In genomic region chr7:98574271-98574670, GRCm38 (mm10) we compare ENCODE assay signal across 18 mouse cellular contexts.
A peak's percentile ranks its signal among the peaks of the same experiment; 100 is the strongest.
DNase-seq lines count a peak whose midpoint lies in the region; ATAC-seq and TF ChIP-seq lines count a peak whose summit lies in the region.
"Had no signal": no experiment of that assay in that cellular context is flagged by ENCODE, and none has a peak within 500 bp of the region (broad histone marks: within the 10 kb centered on the region; RNA-seq: fewer than 3 reads in every experiment).

No protein-coding gene starts in this region.

- H3K79me2 ChIP-seq in liver, adult 2 months (ENCODE audit: control insufficient read depth, insufficient read depth, low read length): no peaks in the 10 kb centered on the region

- 83% methylated on average over 7 of the region's 7 CpGs for WGBS in heart, postnatal 0 days
- 86% methylated on average over 7 of the region's 7 CpGs for WGBS in liver, adult 2 months
- WGBS in liver, embryonic 11.5 days: 88% methylated on average over 7 of the region's 7 CpGs
- 91% methylated on average over 7 of the region's 7 CpGs for whole genome bisulfite sequencing in stomach, postnatal 0 days

- TF ChIP-seq CTCF in heart, postnatal 0 days (IDR thresholded peaks at IDR 0.05; ENCODE audit: low read depth): no peak
- TF ChIP-seq CTCF in liver, adult 2 months (IDR thresholded peaks at IDR 0.05; ENCODE audit: low read depth, low read length): no peak
- TF ChIP-seq CTCF in stomach, postnatal 0 days (IDR thresholded peaks at IDR 0.05; ENCODE audit: low read depth): no peak

- H3K9ac ChIP-seq in heart, postnatal 0 days (replicated peaks; ENCODE audit: low read depth, low read length): no peak overlapping the region
- H3K9ac ChIP-seq in liver, adult 2 months (ENCODE audit: low read depth, low read length): no peak overlapping the region
- H3K9ac ChIP-seq in liver, embryonic 11.5 days (ENCODE audit: low read depth, low read length): no peak overlapping the region
- no peak overlapping the region for H3K9ac ChIP-seq in stomach, postnatal 0 days (ENCODE audit: low read length)
- H3K9ac ChIP-seq: hindbrain, embryonic 12.5 days; liver, embryonic 15.5 days; neural tube, embryonic 12.5 days had no signal

- H3K27me3 ChIP-seq in heart, postnatal 0 days (ENCODE audit: control insufficient read depth, insufficient read depth, low read length): no peaks in the 10 kb centered on the region
- no peaks in the 10 kb centered on the region for H3K27me3 ChIP-seq in liver, adult 2 months (ENCODE audit: control insufficient read depth, insufficient read depth, low read length)
- H3K27me3 ChIP-seq in liver, embryonic 11.5 days (replicated peaks; ENCODE audit: control insufficient read depth, insufficient read depth, low read length): no peaks in the 10 kb centered on the region
- no peaks in the 10 kb centered on the region for H3K27me3 ChIP-seq in stomach, postnatal 0 days (ENCODE audit: control insufficient read depth, insufficient read depth, low read length)
- H3K27me3 ChIP-seq: hindbrain, embryonic 12.5 days; liver, embryonic 15.5 days; neural tube, embryonic 12.5 days had no signal

- H3K27ac ChIP-seq in heart, postnatal 0 days (ENCODE audit: low read depth): 0 out of 2 replicates have a peak overlapping the region, but pooled peaks have one; percentile 9
- peak overlapping the region; percentile 72 for H3K27ac ChIP-seq in liver, adult 2 months (replicated peaks; ENCODE audit: insufficient read depth, low read depth, low read length)
- no peak overlapping the region for H3K27ac ChIP-seq in liver, embryonic 11.5 days (ENCODE audit: low read depth, low read length)
- H3K27ac ChIP-seq in brown adipose tissue, adult 24 weeks (replicated peaks; ENCODE audit: low read depth, low read length): 0 out of 2 replicates have a peak overlapping the region, but pooled peaks have one; percentile 5
- 0 out of 2 replicates have a peak overlapping the region, but pooled peaks have one; percentile 8 for H3K27ac ChIP-seq in stomach, postnatal 0 days (replicated peaks)
- H3K27ac ChIP-seq: hindbrain, embryonic 12.5 days; left cerebral cortex, adult 2 months; neural tube, embryonic 12.5 days had no signal

- no peak for ATAC-seq in heart, postnatal 0 days (ENCODE audit: insufficient read depth, low read depth)
- no peak for ATAC-seq in liver, embryonic 11.5 days (replicated peaks; ENCODE audit: low FRiP score)
- no peak for ATAC-seq in stomach, postnatal 0 days (ENCODE audit: low FRiP score, low TSS enrichment)
- ATAC-seq in cerebellum, adult (ENCODE audit: insufficient number of reproducible peaks, low FRiP score, low TSS enrichment): no peak

- no peak overlapping the region for H3K4me2 ChIP-seq in heart, postnatal 0 days (ENCODE audit: low read depth, low read length)
- no peak overlapping the region for H3K4me2 ChIP-seq in liver, embryonic 11.5 days
- H3K4me2 ChIP-seq in stomach, postnatal 0 days (replicated peaks; ENCODE audit: low read depth): no peak overlapping the region
- H3K4me2 ChIP-seq: hindbrain, embryonic 12.5 days; liver, embryonic 15.5 days; midbrain, embryonic 11.5 days; neural tube, embryonic 12.5 days had no signal

- no peaks in the 10 kb centered on the region for H3K9me3 ChIP-seq in heart, postnatal 0 days (replicated peaks; ENCODE audit: control insufficient read depth, low read length)
- no peaks in the 10 kb centered on the region for H3K9me3 ChIP-seq in liver, embryonic 11.5 days (ENCODE audit: control insufficient read depth, low read length)
- H3K9me3 ChIP-seq in stomach, postnatal 0 days (ENCODE audit: control insufficient read depth, low read length): no peaks in the 10 kb centered on the region
- H3K9me3 ChIP-seq: hindbrain, embryonic 12.5 days; liver, embryonic 15.5 days; neural tube, embryonic 12.5 days had no signal

- H3K4me1 ChIP-seq in heart, postnatal 0 days (ENCODE audit: control insufficient read depth, insufficient read depth): peaks cover 28% of the 10 kb centered on the region
- H3K4me1 ChIP-seq in liver, adult 2 months (ENCODE audit: control insufficient read depth, insufficient read depth, low read length): peaks cover 12% of the 10 kb centered on the region
- peaks cover 9% of the 10 kb centered on the region for H3K4me1 ChIP-seq in liver, embryonic 11.5 days (replicated peaks; ENCODE audit: control insufficient read depth, insufficient read depth, low read length)
- H3K4me1 ChIP-seq in brown adipose tissue, adult 24 weeks (ENCODE audit: control insufficient read depth, insufficient read depth, insufficient read length, low read length): peaks cover 28% of the 10 kb centered on the region
- no peaks in the 10 kb centered on the region for H3K4me1 ChIP-seq in stomach, postnatal 0 days (replicated peaks; ENCODE audit: control insufficient read depth, insufficient read depth)

- TF ChIP-seq POLR2A in liver, adult 2 months (IDR thresholded peaks at IDR 0.05; ENCODE audit: extremely low read depth, insufficient read depth, low read length): no peak

- intact Hi-C loops in heart, postnatal 14 days (cut with DNase I): no loop called here

- no peaks in the 10 kb centered on the region for H3K36me3 ChIP-seq in heart, postnatal 0 days (replicated peaks; ENCODE audit: control insufficient read depth, insufficient read depth, low read length)
- no peaks in the 10 kb centered on the region for H3K36me3 ChIP-seq in liver, adult 2 months (ENCODE audit: control insufficient read depth, insufficient read depth, low read length)
- no peaks in the 10 kb centered on the region for H3K36me3 ChIP-seq in liver, embryonic 11.5 days (ENCODE audit: control insufficient read depth, insufficient read depth, low read length)
- H3K36me3 ChIP-seq in stomach, postnatal 0 days (ENCODE audit: control insufficient read depth, insufficient read depth, low read length): no peaks in the 10 kb centered on the region
- H3K36me3 ChIP-seq: hindbrain, embryonic 12.5 days; liver, embryonic 15.5 days; neural tube, embryonic 12.5 days had no signal

- H3K4me3 ChIP-seq in heart, postnatal 0 days (ENCODE audit: low read depth, low read length): no peak overlapping the region
- H3K4me3 ChIP-seq in liver, adult 2 months (ENCODE audit: insufficient read depth, low read depth, low read length): no peak overlapping the region
- no peak overlapping the region for H3K4me3 ChIP-seq in liver, embryonic 11.5 days (ENCODE audit: low read depth, low read length)
- no peak overlapping the region for H3K4me3 ChIP-seq in brown adipose tissue, adult 24 weeks (ENCODE audit: insufficient read depth, low read depth, low read length)
- H3K4me3 ChIP-seq in stomach, postnatal 0 days (ENCODE audit: low read depth, low read length): no peak overlapping the region
- H3K4me3 ChIP-seq: hindbrain, embryonic 12.5 days; left cerebral cortex, adult 2 months; liver, embryonic 15.5 days; neural tube, embryonic 12.5 days had no signal

- DNase-seq in heart, postnatal 0 days (ENCODE audit: low spot score): no peak
- no peak for DNase-seq in heart, postnatal 14 days
- no peak for DNase-seq in liver, adult 2 months (ENCODE audit: extremely low read depth, low read depth, low spot score)
- DNase-seq in liver, embryonic 11.5 days (ENCODE audit: low spot score): no peak
- no peak for DNase-seq in stomach, postnatal 0 days (ENCODE audit: low spot score)
- no peak for DNase-seq in layer of hippocampus, adult 9-11 months
- DNase-seq: adrenal gland, postnatal 25 days; B cell, adult 2 months; cerebellum, adult 9-10 months; gastrocnemius, postnatal 25 days; lung, postnatal 36 days had no signal

- no peak for TF ChIP-seq EP300 in heart, postnatal 0 days (IDR thresholded peaks at IDR 0.05; ENCODE audit: low read depth)
- TF ChIP-seq EP300 in stomach, postnatal 0 days (optimal IDR thresholded peaks at IDR 0.05): no peak
